Mouse (Mus musculus) heart, embryonic 13.5 days (tissue): ENCODE results near the gene Cntnap5a. TPM values are rescaled to one million over a fixed set of nuclear protein-coding genes. Genes with fewer than 3 reads are reported as not detected.

Experiments
- microRNA-seq: library from miRNA; unstranded; fragments of <30 nt; microRNA quantifications from one replicate; pipeline ENCODE4, GENCODE M21; 2016
- polyA plus RNA-seq: library from polyadenylated mRNA; unstranded; fragments of >200 nt; fragmentation: Nextera tagmentation; extraction: Ambion mirVana; gene quantifications from 2 replicates; pipeline ENCODE4 v1.2.1, GENCODE M21; 2015

Gene Cntnap5a
- polyA plus RNA-seq, 1 experiment from 2014 or later, result 0.01 TPM

Small RNA genes lying within 50 kb of the gene (microRNA-seq; reads per million reads assigned to microRNA genes)
- not detected for gene Gm23393
